Comparison of ENCODE assay signal across 8 mouse cellular contexts in the genomic region with DNA sequence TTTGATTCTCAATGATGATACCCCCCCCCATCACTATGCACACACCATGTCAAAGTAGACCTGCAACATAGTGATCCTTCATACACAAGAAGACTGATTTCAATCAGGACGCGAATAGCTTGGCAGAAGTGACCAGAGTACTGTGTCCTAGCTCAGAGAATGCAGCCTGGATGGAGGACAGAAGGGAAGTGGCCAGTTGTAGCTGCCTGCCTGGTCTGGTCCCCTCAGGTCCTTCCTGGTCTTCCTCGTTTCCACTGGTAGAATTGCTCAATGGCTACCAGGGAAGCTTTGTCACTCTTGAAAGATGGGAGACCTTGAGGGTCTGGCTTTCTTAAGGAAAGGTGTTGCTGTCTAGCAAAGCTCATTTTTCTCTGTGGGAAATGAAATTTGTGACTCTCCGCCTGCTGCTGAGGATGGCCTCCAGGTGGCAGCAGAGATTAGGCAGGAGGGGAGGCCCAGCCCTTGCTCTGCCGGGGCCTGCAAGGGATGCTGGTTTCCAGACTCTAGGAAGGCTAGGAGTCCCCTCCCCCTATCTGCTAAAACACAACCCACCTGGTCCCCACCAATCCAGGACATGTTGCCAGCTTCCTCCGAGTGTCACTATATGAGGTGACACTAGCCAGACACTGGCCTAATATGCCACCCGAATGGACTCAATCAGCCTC. TPM values are rescaled to one million over a fixed set of nuclear protein-coding genes. Genes with fewer than 3 reads are reported as not detected.
DNase-seq lines count a peak whose midpoint lies in the region; ATAC-seq lines count a peak whose summit lies in the region.

No protein-coding gene starts in this region.

- peak; percentile 76 for DNase-seq in CD4-positive, CD25-positive, alpha-beta regulatory T cell, adult 2 months (ENCODE audit: low read depth, low spot score)
- DNase-seq in c-Kit-positive CD71-negative TER-119-negative erythroid progenitor cells, embryonic 14.5 days (ENCODE audit: low read depth), result peak; percentile 43
- peak; percentile 67 for DNase-seq in forebrain, embryonic 10.5 days (ENCODE audit: extremely low spot score, low spot score)
- peak; percentile 72 for DNase-seq in hindbrain, embryonic 10.5 days (ENCODE audit: low spot score)
- peak; percentile 43 for DNase-seq in layer of hippocampus, adult 9-10 months (ENCODE audit: low spot score)
- DNase-seq in lung, postnatal 4 days, result peak; percentile 66 to 78
- peak; percentile 72 to 78 for DNase-seq in right cerebral cortex, adult 2 months (ENCODE audit: low spot score in 2 of 2)

- WGBS in forebrain, embryonic 10.5 days, result 16% methylated on average over 7 of the region's 7 CpGs
- WGBS in hindbrain, embryonic 10.5 days, result 13% methylated on average over 7 of the region's 7 CpGs

- no peaks in the 10 kb centered on the region for H3K27me3 ChIP-seq in forebrain, embryonic 10.5 days (ENCODE audit: poor library complexity, severe bottlenecking)
- no peaks in the 10 kb centered on the region for H3K27me3 ChIP-seq in hindbrain, embryonic 10.5 days (ENCODE audit: insufficient read depth, poor library complexity, severe bottlenecking)

- H3K4me1 ChIP-seq in forebrain, embryonic 10.5 days, result peaks cover 22% of the 10 kb centered on the region
- peaks cover 24% of the 10 kb centered on the region for H3K4me1 ChIP-seq in hindbrain, embryonic 10.5 days (replicated peaks)

- no peak overlapping the region for H3K4me3 ChIP-seq in forebrain, embryonic 10.5 days
- H3K4me3 ChIP-seq in hindbrain, embryonic 10.5 days, result no peak overlapping the region

- H3K9me3 ChIP-seq in forebrain, embryonic 10.5 days, result no peaks in the 10 kb centered on the region
- no peaks in the 10 kb centered on the region for H3K9me3 ChIP-seq in hindbrain, embryonic 10.5 days

- no peak overlapping the region for H3K27ac ChIP-seq in forebrain, embryonic 10.5 days
- 0 out of 2 replicates have a peak overlapping the region, but pooled peaks have one; percentile 45 for H3K27ac ChIP-seq in hindbrain, embryonic 10.5 days

- no peak for ATAC-seq in CD4-positive, CD25-positive, alpha-beta regulatory T cell, adult 4 months

- H3K36me3 ChIP-seq in forebrain, embryonic 10.5 days (replicated peaks), result no peaks in the 10 kb centered on the region
- H3K36me3 ChIP-seq in hindbrain, embryonic 10.5 days, result no peaks in the 10 kb centered on the region

RNA-seq across cellular contexts. Expression of a gene that starts 4.5 kb away (rescaled TPM):
- 1 to 10 TPM in 1 of 2 experiments, under 1 TPM in 1; 0.75 to 1.1 TPM for polyA plus RNA-seq in CD4-positive, CD25-positive, alpha-beta regulatory T cell, adult 4 months (2017; shearing (Covaris generic))
- 0.30 and 1.1 TPM in 2 replicates for polyA plus RNA-seq in forebrain, embryonic 10.5 days (2016; fragmentation: Nextera tagmentation; extraction: Ambion mirVana)
- polyA plus RNA-seq in hindbrain, embryonic 10.5 days (2016; fragmentation: Nextera tagmentation; extraction: Ambion mirVana), result 1.1 and 5.3 TPM in 2 replicates

RNA-seq across cellular contexts. Expression of a gene that starts 49.4 kb away (rescaled TPM):
- 10 to 100 TPM; 14.7 to 18.2 TPM for polyA plus RNA-seq in CD4-positive, CD25-positive, alpha-beta regulatory T cell, adult 4 months (2017; shearing (Covaris generic))
- polyA plus RNA-seq in forebrain, embryonic 10.5 days (2016; fragmentation: Nextera tagmentation; extraction: Ambion mirVana), result 88.8 and 93.8 TPM in 2 replicates
- polyA plus RNA-seq in hindbrain, embryonic 10.5 days (2016; fragmentation: Nextera tagmentation; extraction: Ambion mirVana), result 121 and 140 TPM in 2 replicates

RNA-seq across cellular contexts. Expression of a gene that starts 58.9 kb away (rescaled TPM):
- polyA plus RNA-seq in CD4-positive, CD25-positive, alpha-beta regulatory T cell, adult 4 months (2017; shearing (Covaris generic)), result not detected
- 1.3 and 1.9 TPM in 2 replicates for polyA plus RNA-seq in forebrain, embryonic 10.5 days (2016; fragmentation: Nextera tagmentation; extraction: Ambion mirVana)
- 3.1 and 6.0 TPM in 2 replicates for polyA plus RNA-seq in hindbrain, embryonic 10.5 days (2016; fragmentation: Nextera tagmentation; extraction: Ambion mirVana)

RNA-seq across cellular contexts. Expression of a gene that starts 58.9 kb away (rescaled TPM):
- polyA plus RNA-seq in CD4-positive, CD25-positive, alpha-beta regulatory T cell, adult 4 months (2017; shearing (Covaris generic)), result 1 to 10 TPM in 1 of 2 experiments, not detected in 1; 2.1 TPM
- 13.9 and 14.7 TPM in 2 replicates for polyA plus RNA-seq in forebrain, embryonic 10.5 days (2016; fragmentation: Nextera tagmentation; extraction: Ambion mirVana)
- polyA plus RNA-seq in hindbrain, embryonic 10.5 days (2016; fragmentation: Nextera tagmentation; extraction: Ambion mirVana), result 14.2 and 15.9 TPM in 2 replicates
